28 mouse cellular contexts compared by ENCODE assay signal in the genomic region with DNA sequence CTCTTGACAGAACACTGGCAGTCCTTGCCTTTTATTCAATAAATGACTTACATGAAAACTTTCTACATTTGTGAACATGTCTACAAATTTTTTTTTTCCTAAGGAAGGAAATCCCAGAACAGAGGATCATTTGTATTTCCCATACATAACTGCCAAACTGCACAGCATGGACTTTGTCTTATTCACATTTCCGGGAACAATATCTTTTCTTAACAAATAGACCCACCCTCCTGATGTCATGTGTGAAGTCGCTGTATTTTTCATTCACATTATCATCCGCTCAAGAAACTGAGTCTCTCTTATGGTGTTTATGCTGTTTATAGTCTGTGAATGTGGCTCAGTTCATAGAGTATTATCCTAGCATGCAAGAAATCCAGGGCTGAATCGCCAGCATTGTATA. TPM values are rescaled to one million over a fixed set of nuclear protein-coding genes. Genes with fewer than 3 reads are reported as not detected.
A peak's percentile ranks its signal among the peaks of the same experiment; 100 is the strongest.
DNase-seq lines count a peak whose midpoint lies in the region; ATAC-seq and TF ChIP-seq lines count a peak whose summit lies in the region.
"Had no signal": no experiment of that assay in that cellular context is flagged by ENCODE, and none has a peak within 500 bp of the region (broad histone marks: within the 10 kb centered on the region; RNA-seq: fewer than 3 reads in every experiment).

No protein-coding gene starts in this region.

- no peak overlapping the region for H3K4me3 ChIP-seq in liver, embryonic 12.5 days
- H3K4me3 ChIP-seq in liver, embryonic 11.5 days (ENCODE audit: low read depth, low read length): no peak overlapping the region
- no peak overlapping the region for H3K4me3 ChIP-seq in bone marrow macrophage, adult 2 months (ENCODE audit: insufficient read depth, low read length)
- H3K4me3 ChIP-seq in liver, embryonic 16.5 days (ENCODE audit: low read depth, low read length): no peak overlapping the region
- H3K4me3 ChIP-seq in stomach, postnatal 0 days (ENCODE audit: low read depth, low read length): no peak overlapping the region
- no peak overlapping the region for H3K4me3 ChIP-seq in hindbrain, postnatal 0 days (ENCODE audit: low read length)
- H3K4me3 ChIP-seq: forebrain, embryonic 10.5 days; forebrain, embryonic 13.5 days; heart, adult 2 months; heart, embryonic 10.5 days; hindbrain, embryonic 12.5 days; hindbrain, embryonic 15.5 days had no signal

- H3K9ac ChIP-seq in liver, embryonic 12.5 days: no peak overlapping the region
- H3K9ac ChIP-seq in liver, embryonic 11.5 days (ENCODE audit: low read depth, low read length): no peak overlapping the region
- H3K9ac ChIP-seq in liver, embryonic 16.5 days (ENCODE audit: low read depth, low read length): no peak overlapping the region
- no peak overlapping the region for H3K9ac ChIP-seq in stomach, postnatal 0 days (ENCODE audit: low read length)
- H3K9ac ChIP-seq in hindbrain, postnatal 0 days (replicated peaks; ENCODE audit: low read length): no peak overlapping the region
- H3K9ac ChIP-seq: forebrain, embryonic 13.5 days; hindbrain, embryonic 12.5 days; hindbrain, embryonic 15.5 days had no signal

- TF ChIP-seq CTCF in bone marrow macrophage, adult 2 months (IDR thresholded peaks at IDR 0.05; ENCODE audit: low read depth, low read length): no peak
- TF ChIP-seq CTCF in stomach, postnatal 0 days (IDR thresholded peaks at IDR 0.05; ENCODE audit: low read depth): no peak
- no peak for TF ChIP-seq CTCF in hindbrain, postnatal 0 days (IDR thresholded peaks at IDR 0.05; ENCODE audit: low read depth)

- no peak for TF ChIP-seq EP300 in stomach, postnatal 0 days (optimal IDR thresholded peaks at IDR 0.05)

- no peaks in the 10 kb centered on the region for H3K27me3 ChIP-seq in liver, embryonic 12.5 days (replicated peaks)
- H3K27me3 ChIP-seq in liver, embryonic 11.5 days (replicated peaks; ENCODE audit: control insufficient read depth, insufficient read depth, low read length): no peaks in the 10 kb centered on the region
- H3K27me3 ChIP-seq in liver, embryonic 16.5 days (ENCODE audit: control insufficient read depth, insufficient read depth, low read depth, low read length): no peaks in the 10 kb centered on the region
- no peaks in the 10 kb centered on the region for H3K27me3 ChIP-seq in stomach, postnatal 0 days (ENCODE audit: control insufficient read depth, insufficient read depth, low read length)
- no peaks in the 10 kb centered on the region for H3K27me3 ChIP-seq in hindbrain, postnatal 0 days (ENCODE audit: insufficient read depth, low read length)
- H3K27me3 ChIP-seq: forebrain, embryonic 13.5 days; hindbrain, embryonic 12.5 days; hindbrain, embryonic 15.5 days had no signal

- DNase-seq in liver, embryonic 11.5 days (ENCODE audit: low spot score): no peak
- DNase-seq in stomach, postnatal 0 days (ENCODE audit: low spot score): no peak
- no peak for DNase-seq in adrenal gland, adult (ENCODE audit: inconsistent age in 2 of 2, low spot score in 1 of 2)
- DNase-seq in hindbrain, postnatal 0 days (ENCODE audit: low spot score): no peak
- DNase-seq: adrenal gland, postnatal 10 days; adrenal gland, postnatal 36 days; cerebellum, adult 11-12 months; cerebellum, adult 8-10 months; cerebellum, postnatal 10 days; cerebellum, postnatal 36 days; gastrocnemius, postnatal 10 days; gastrocnemius, postnatal 36 days had no signal

- 45% methylated on average over 4 of the region's 4 CpGs for WGBS in liver, embryonic 12.5 days (ENCODE audit: insufficient replicate concordance)
- 62% methylated on average over 4 of the region's 4 CpGs for WGBS in liver, embryonic 11.5 days
- WGBS in liver, embryonic 16.5 days (ENCODE audit: insufficient replicate concordance): 34% methylated on average over 4 of the region's 4 CpGs
- WGBS in stomach, postnatal 0 days: 57% methylated on average over 4 of the region's 4 CpGs
- WGBS in hindbrain, postnatal 0 days: 84% methylated on average over 4 of the region's 4 CpGs

- no peaks in the 10 kb centered on the region for H3K9me3 ChIP-seq in liver, embryonic 12.5 days (replicated peaks)
- H3K9me3 ChIP-seq in liver, embryonic 11.5 days (ENCODE audit: control insufficient read depth, low read length): no peaks in the 10 kb centered on the region
- H3K9me3 ChIP-seq in liver, embryonic 16.5 days (replicated peaks; ENCODE audit: control insufficient read depth, low read length): no peaks in the 10 kb centered on the region
- no peaks in the 10 kb centered on the region for H3K9me3 ChIP-seq in stomach, postnatal 0 days (ENCODE audit: control insufficient read depth, low read length)
- no peaks in the 10 kb centered on the region for H3K9me3 ChIP-seq in hindbrain, postnatal 0 days (ENCODE audit: low read length)
- H3K9me3 ChIP-seq: forebrain, embryonic 10.5 days; forebrain, embryonic 13.5 days; heart, embryonic 10.5 days; hindbrain, embryonic 12.5 days; hindbrain, embryonic 15.5 days had no signal

- H3K36me3 ChIP-seq in liver, embryonic 12.5 days: no peaks in the 10 kb centered on the region
- no peaks in the 10 kb centered on the region for H3K36me3 ChIP-seq in liver, embryonic 11.5 days (ENCODE audit: control insufficient read depth, insufficient read depth, low read length)
- H3K36me3 ChIP-seq in liver, embryonic 16.5 days (ENCODE audit: control insufficient read depth, insufficient read depth): no peaks in the 10 kb centered on the region
- H3K36me3 ChIP-seq in stomach, postnatal 0 days (ENCODE audit: control insufficient read depth, insufficient read depth, low read length): no peaks in the 10 kb centered on the region
- no peaks in the 10 kb centered on the region for H3K36me3 ChIP-seq in hindbrain, postnatal 0 days (ENCODE audit: insufficient read depth, low read length)
- H3K36me3 ChIP-seq: forebrain, embryonic 10.5 days; heart, embryonic 10.5 days; hindbrain, embryonic 12.5 days; hindbrain, embryonic 15.5 days had no signal

- peaks cover 53% of the 10 kb centered on the region for H3K4me1 ChIP-seq in liver, embryonic 12.5 days
- peaks cover 12% of the 10 kb centered on the region for H3K4me1 ChIP-seq in liver, embryonic 11.5 days (replicated peaks; ENCODE audit: control insufficient read depth, insufficient read depth, low read length)
- peaks cover 53% of the 10 kb centered on the region for H3K4me1 ChIP-seq in bone marrow macrophage, adult 2 months (ENCODE audit: control insufficient read depth, insufficient read depth, low read length)
- H3K4me1 ChIP-seq in liver, embryonic 16.5 days (ENCODE audit: control insufficient read depth, low read depth, low read length): peaks cover 11% of the 10 kb centered on the region
- H3K4me1 ChIP-seq in stomach, postnatal 0 days (replicated peaks; ENCODE audit: control insufficient read depth, insufficient read depth): no peaks in the 10 kb centered on the region
- H3K4me1 ChIP-seq in hindbrain, postnatal 0 days (ENCODE audit: insufficient read depth, low read length): no peaks in the 10 kb centered on the region
- H3K4me1 ChIP-seq: forebrain, embryonic 13.5 days; hindbrain, embryonic 15.5 days had no signal

- TF ChIP-seq POLR2A in bone marrow macrophage, adult 2 months (IDR thresholded peaks at IDR 0.05; ENCODE audit: borderline replicate concordance, low read depth, low read length): no peak

- no peak for ATAC-seq in liver, embryonic 12.5 days
- ATAC-seq in liver, embryonic 11.5 days (replicated peaks; ENCODE audit: low FRiP score): no peak
- no peak for ATAC-seq in liver, embryonic 16.5 days (ENCODE audit: low read depth)
- peak; percentile 53; the same call in 1 of the 2 replicates for ATAC-seq in stomach, postnatal 0 days (ENCODE audit: low FRiP score, low TSS enrichment)
- no peak for ATAC-seq in hindbrain, postnatal 0 days
- ATAC-seq: activated CD4-positive, CD25-positive, alpha-beta regulatory T cell, adult 4 months; CD4-positive, CD25-positive, alpha-beta regulatory T cell, adult 4 months; forebrain, embryonic 13.5 days; forebrain, embryonic 16.5 days had no signal

- H3K4me2 ChIP-seq in liver, embryonic 12.5 days: no peak overlapping the region
- H3K4me2 ChIP-seq in liver, embryonic 11.5 days: no peak overlapping the region
- H3K4me2 ChIP-seq in liver, embryonic 16.5 days (ENCODE audit: low read depth, low read length): no peak overlapping the region
- no peak overlapping the region for H3K4me2 ChIP-seq in stomach, postnatal 0 days (replicated peaks; ENCODE audit: low read depth)
- no peak overlapping the region for H3K4me2 ChIP-seq in hindbrain, postnatal 0 days (ENCODE audit: low read depth, low read length)
- H3K4me2 ChIP-seq: forebrain, embryonic 13.5 days; hindbrain, embryonic 12.5 days; hindbrain, embryonic 15.5 days had no signal

- peak overlapping the region; percentile 61; the same call in 1 of the 2 replicates for H3K27ac ChIP-seq in liver, embryonic 12.5 days
- no peak overlapping the region; the same call in 1 of the 2 replicates for H3K27ac ChIP-seq in liver, embryonic 11.5 days (ENCODE audit: low read depth, low read length)
- H3K27ac ChIP-seq in bone marrow macrophage, adult 2 months (ENCODE audit: insufficient read depth, low read depth, low read length): peak overlapping the region; percentile 90
- peak overlapping the region; percentile 57; the same call in 1 of the 2 replicates for H3K27ac ChIP-seq in liver, embryonic 16.5 days (ENCODE audit: low read length)
- no peak overlapping the region for H3K27ac ChIP-seq in stomach, postnatal 0 days (replicated peaks)
- H3K27ac ChIP-seq in hindbrain, postnatal 0 days: no peak overlapping the region
- H3K27ac ChIP-seq: forebrain, embryonic 10.5 days; forebrain, embryonic 13.5 days; heart, adult 2 months; heart, embryonic 10.5 days; hindbrain, embryonic 12.5 days; hindbrain, embryonic 15.5 days had no signal

RNA-seq across cellular contexts. Expression of gene Siglecf, which starts 2.6 kb away (rescaled TPM):
- 2.4 and 2.7 TPM in 2 replicates for polyA plus RNA-seq in liver, embryonic 12.5 days (2016; fragmentation: Nextera tagmentation; extraction: Ambion mirVana)
- polyA plus RNA-seq in liver, embryonic 11.5 days (2014; fragmentation: Nextera tagmentation; extraction: Ambion mirVana): 2.7 and 2.9 TPM in 2 replicates
- 0.59 TPM in 1 of 2 replicates, not detected in the other for polyA plus RNA-seq in bone marrow macrophage, adult 2 months (2012; ENCODE audit: insufficient read depth, insufficient read length, missing spikeins)
- polyA plus RNA-seq in liver, embryonic 16.5 days (2015; fragmentation: Nextera tagmentation; extraction: Ambion mirVana): 1.8 and 1.9 TPM in 2 replicates
- polyA plus RNA-seq in stomach, postnatal 0 days (2015; fragmentation: Nextera tagmentation; extraction: Ambion mirVana): 0.04 and 0.10 TPM in 2 replicates
- total RNA-seq in hindbrain, postnatal 0 days (2014; rRNA removed): not detected in 2 replicates
- polyA plus RNA-seq in hindbrain, postnatal 0 days (2015; fragmentation: Nextera tagmentation; extraction: Ambion mirVana): 0.26 and 0.30 TPM in 2 replicates
- total RNA-seq: adrenal gland, adult 18-20 months; gastrocnemius, adult 18-20 months; gastrocnemius, postnatal 10 days; gastrocnemius, postnatal 36 days; heart, adult 2 months; heart, postnatal 25 days had no signal
- polyA plus RNA-seq: activated CD4-positive, CD25-positive, alpha-beta regulatory T cell, adult 4 months; C2C12; CD4-positive, CD25-positive, alpha-beta regulatory T cell, adult 4 months; forebrain, embryonic 13.5 days; hindbrain, embryonic 12.5 days had no signal

RNA-seq across cellular contexts. Expression of gene Zfp715, which starts 40.7 kb away (rescaled TPM):
- polyA plus RNA-seq in liver, embryonic 12.5 days (2016; fragmentation: Nextera tagmentation; extraction: Ambion mirVana): 7.0 and 7.2 TPM in 2 replicates
- 10.4 and 14.1 TPM in 2 replicates for polyA plus RNA-seq in liver, embryonic 11.5 days (2014; fragmentation: Nextera tagmentation; extraction: Ambion mirVana)
- 29.9 and 33.0 TPM in 2 replicates for polyA plus RNA-seq in bone marrow macrophage, adult 2 months (2012; ENCODE audit: insufficient read depth, insufficient read length, missing spikeins)
- 4.5 and 4.9 TPM in 2 replicates for polyA plus RNA-seq in liver, embryonic 16.5 days (2015; fragmentation: Nextera tagmentation; extraction: Ambion mirVana)
- 5.4 and 6.5 TPM in 2 replicates for polyA plus RNA-seq in stomach, postnatal 0 days (2015; fragmentation: Nextera tagmentation; extraction: Ambion mirVana)
- 14.3 and 21.2 TPM in 2 replicates for total RNA-seq in hindbrain, postnatal 0 days (2014; rRNA removed)
- polyA plus RNA-seq in hindbrain, postnatal 0 days (2015; fragmentation: Nextera tagmentation; extraction: Ambion mirVana): 11.8 and 13.4 TPM in 2 replicates

RNA-seq across cellular contexts. Expression of gene Siglecg, which starts 54.2 kb away (rescaled TPM):
- polyA plus RNA-seq in liver, embryonic 12.5 days (2016; fragmentation: Nextera tagmentation; extraction: Ambion mirVana): 0.20 and 0.30 TPM in 2 replicates
- 0.34 and 0.47 TPM in 2 replicates for polyA plus RNA-seq in liver, embryonic 11.5 days (2014; fragmentation: Nextera tagmentation; extraction: Ambion mirVana)
- polyA plus RNA-seq in bone marrow macrophage, adult 2 months (2012; ENCODE audit: insufficient read depth, insufficient read length, missing spikeins): not detected in 2 replicates
- polyA plus RNA-seq in liver, embryonic 16.5 days (2015; fragmentation: Nextera tagmentation; extraction: Ambion mirVana): 1.3 and 1.4 TPM in 2 replicates
- polyA plus RNA-seq in stomach, postnatal 0 days (2015; fragmentation: Nextera tagmentation; extraction: Ambion mirVana): 0.12 and 0.17 TPM in 2 replicates
- 0.22 TPM in 1 of 2 replicates, not detected in the other for total RNA-seq in hindbrain, postnatal 0 days (2014; rRNA removed)
- not detected in 2 replicates for polyA plus RNA-seq in hindbrain, postnatal 0 days (2015; fragmentation: Nextera tagmentation; extraction: Ambion mirVana)
- total RNA-seq: gastrocnemius, adult 18-20 months had no signal
- polyA plus RNA-seq: forebrain, embryonic 13.5 days; forebrain, embryonic 16.5 days; heart, embryonic 10.5 days; hindbrain, embryonic 12.5 days; hindbrain, embryonic 15.5 days had no signal

Comparison
In these comparisons a context has a peak if more than half of its experiments do, and no peak if none do; other contexts are left out.
1. H3K27ac ChIP-seq: peak in liver, embryonic 12.5 days (single experiment), bone marrow macrophage, adult 2 months (single experiment) and liver, embryonic 16.5 days (single experiment); none in liver, embryonic 11.5 days (single experiment), stomach, postnatal 0 days (single experiment) and hindbrain, postnatal 0 days (single experiment).